Mouse (Mus musculus) spleen, embryonic (tissue): ENCODE data around the gene Cbarp.

ENCODE experiments used
- CTCF ChIA-PET: fragments of 350-600 bp; sonication (Branson Sonifier 250); formaldehyde crosslinking; loops from one replicate; lab custom pipeline; 2022; lab: Charles Lee

Cbarp gene

DNA sequence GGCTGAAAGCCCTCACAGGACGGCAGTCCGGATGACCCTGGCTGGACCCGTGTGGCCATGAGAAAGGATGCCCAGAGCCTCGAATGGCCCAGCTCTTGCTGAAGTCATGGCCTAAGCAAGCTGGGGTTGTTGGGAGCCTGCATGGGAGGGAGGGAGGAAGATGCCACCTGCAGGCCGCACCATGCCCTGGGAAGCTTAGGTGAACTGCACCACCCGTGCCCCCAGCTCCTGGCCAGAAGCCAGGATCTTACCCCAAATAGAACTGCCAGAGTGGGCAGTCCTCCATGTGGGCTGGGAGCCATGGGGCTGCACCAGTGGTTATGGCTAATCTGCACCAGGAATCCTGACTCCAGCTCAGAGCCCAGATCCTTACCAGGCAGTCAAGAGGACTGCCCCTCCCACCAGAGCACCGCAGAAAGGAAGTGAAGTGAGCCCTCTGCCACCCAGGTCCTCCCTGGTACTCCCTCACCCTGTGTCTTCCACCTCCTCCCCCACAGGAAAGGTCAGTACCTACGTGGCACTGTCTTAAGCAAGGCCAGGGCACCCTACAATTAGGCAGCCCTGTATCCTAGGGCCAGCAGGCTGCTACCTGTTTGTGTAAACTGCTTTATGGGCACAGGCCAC, 7.3 kb downstream of the Cbarp start:
- CTCF ChIA-PET, result no interaction called here

- CTCF ChIA-PET, result no interaction called here
These were observed 8.7 kb downstream of the Cbarp start for GRCm38 (mm10) chr10:80131952-80132350.

DNA sequence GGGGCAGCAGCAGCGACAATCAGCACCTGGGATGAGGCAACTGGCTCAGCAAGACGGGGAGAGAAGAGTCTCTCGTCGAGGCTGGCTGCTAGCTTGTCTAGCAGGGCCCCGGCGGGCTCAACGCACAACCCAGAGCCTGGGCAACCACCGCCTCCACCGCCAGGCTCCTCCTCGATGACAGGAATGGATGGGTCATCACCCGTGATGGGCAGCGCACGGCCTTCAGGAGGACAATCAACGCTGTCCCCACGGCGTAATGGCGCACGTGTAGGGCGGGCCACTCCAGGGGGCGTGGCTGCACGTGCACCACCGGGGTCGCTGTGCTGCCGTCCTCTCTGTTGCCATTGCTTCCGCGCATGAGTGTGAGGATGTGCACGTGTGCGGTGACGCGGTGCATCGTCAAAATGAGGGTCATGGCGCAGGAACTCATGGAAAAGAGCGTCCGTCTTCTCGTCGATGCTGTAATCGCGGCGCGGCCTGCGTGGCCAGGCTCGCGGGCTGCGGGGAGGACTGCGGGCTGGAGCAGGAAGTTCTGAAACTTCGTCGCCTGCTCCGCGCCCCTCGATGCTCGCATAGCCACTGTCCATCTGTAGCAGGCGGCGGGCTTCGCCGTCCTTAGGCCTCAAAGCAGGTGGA, 9.2 kb downstream of the Cbarp start:
- CTCF ChIA-PET, result no interaction called here

DNA sequence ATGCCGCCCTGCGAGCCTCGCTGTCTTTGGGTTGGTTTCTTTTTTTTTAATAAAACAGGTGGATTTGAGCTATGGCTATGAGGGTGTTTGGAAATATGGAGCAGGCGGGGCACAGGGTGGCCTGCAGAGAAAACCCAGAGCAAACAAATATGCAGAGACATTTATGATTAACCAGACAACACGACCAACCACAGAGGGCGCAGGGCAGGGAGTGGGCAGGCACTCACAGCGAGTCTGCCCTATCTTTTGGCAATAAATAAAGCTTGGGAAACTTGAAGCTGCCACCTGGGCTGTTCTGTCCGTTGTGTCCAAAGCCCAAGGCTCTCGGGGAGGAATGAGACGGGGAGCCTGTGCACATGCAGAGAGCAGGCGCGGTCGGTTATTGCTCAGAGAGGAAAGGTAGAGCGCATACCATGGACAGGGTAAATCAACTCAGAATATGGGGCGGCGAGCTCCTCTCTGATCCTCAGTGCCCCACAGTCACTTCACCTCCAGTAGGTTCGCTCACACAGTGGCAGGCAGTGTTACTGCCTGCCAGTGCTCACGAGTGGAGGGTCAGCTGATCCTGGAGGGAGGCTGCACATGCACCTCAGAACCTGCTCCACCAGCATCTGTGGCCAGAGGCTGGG, 10.1 kb downstream of the Cbarp start:
- CTCF ChIA-PET, result no interaction called here

- CTCF ChIA-PET, result no interaction called here
These were observed 10.8 kb downstream of the Cbarp start for GRCm38 (mm10) chr10:80129846-80130245.

GRCm38 (mm10) chr10:80127920-80128319, 12.7 kb downstream of the Cbarp start:
- CTCF ChIA-PET, result no interaction called here

DNA sequence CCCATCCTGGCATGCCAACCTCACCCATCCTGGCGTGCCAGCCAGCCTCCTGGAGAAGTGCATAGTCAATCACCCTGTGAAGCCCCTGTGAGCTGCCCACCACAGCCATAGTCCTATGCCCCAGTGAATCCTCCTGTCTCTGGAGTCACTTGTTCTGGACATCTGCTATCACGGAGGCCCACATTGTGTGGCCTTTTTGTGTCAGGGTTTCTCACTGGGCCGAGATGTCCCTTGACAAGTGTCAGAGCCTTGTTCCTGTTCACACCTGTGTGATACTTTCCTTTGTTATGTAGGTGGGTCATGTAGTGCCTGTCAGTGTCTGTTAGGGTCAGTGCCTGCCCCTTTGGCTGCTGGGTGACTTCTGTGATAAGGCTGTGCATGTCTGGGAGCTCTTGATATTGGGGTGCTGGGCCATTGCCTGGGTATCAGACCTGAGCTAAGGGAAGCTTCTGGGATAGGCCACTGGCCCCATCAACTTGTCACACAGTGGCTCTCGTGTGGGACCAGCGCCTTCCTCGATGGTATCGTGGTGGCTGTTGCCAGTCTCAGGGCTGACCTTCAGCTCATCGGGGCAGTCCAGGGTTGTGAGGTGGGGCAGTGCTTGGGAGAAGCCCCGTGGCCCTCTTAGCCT, 16.6 kb downstream of the Cbarp start:
- CTCF ChIA-PET, result no interaction called here

GRCm38 (mm10) chr10:80121639-80122038, 19.0 kb downstream of the Cbarp start:
- CTCF ChIA-PET, result no interaction called here

- CTCF ChIA-PET, result no interaction called here
These were observed 20.5 kb downstream of the Cbarp start for GRCm38 (mm10) chr10:80120146-80120545.

DNA sequence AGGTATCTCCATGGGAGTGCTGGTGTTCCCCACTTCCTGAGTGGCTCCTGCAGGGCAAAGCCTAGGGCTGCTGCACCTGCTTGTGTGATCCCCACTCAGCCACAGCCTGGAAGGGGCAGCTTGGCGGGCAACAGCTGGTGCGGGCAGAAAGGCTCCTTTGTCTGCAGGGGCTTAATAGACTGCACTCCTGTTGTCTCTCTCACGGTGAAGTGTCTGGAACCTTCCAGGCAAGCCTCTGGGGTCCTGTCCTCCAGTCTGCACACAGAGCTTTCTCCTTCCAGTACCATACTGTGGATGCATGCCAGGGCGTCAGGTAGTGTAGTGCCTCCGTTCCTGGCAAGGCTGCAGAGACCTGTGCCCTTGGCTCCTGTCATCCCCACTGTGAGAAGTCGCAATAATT, 22.1 kb downstream of the Cbarp start:
- CTCF ChIA-PET, result no interaction called here

- CTCF ChIA-PET, result interaction anchor here (0.6 to 1.0 kb wide), 2 partner anchors 12 to 23 kb away, joined by 3 to 4 read pairs; no protein-coding TSS in a partner anchor
These were observed 22.9 kb downstream of the Cbarp start for GRCm38 (mm10) chr10:80117736-80118135.

DNA sequence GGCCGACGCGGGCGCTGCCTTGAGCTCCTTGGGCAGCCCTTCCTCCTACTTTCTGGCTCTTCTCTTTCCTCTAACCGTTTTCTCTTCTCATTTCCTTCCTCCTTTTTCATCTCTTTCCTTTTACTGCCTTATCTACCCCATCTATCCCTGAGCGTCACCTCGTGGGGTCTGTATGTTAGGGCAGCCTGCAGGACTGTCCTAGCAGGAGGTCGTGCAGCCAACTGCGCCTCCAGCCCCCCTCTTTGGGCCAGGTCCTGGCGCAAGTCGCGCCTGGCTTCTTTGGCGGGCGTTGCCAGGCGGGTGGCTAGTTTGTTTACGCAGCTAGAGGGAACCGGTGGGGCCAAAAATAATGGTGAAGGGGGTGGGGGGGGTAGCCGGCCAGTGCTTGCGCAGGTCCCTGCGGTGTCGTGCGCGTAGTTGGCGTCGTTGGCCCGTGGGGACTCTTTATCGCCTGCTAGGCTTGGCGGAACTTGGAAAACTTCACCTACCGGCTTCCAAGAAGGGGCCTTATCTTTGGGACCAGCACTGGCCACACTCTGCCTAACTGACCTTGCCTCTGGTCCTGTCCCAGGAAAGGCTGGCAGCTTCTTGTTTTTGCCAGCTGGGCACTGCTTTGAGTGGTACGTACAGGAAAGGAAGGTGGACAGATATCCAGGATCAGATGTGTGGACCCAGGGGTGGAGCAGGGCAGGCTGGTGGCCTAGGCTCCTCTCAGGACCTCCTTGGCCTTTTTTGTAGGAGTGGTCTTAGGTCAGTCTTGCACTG, 23.5 kb downstream of the Cbarp start:
- CTCF ChIA-PET, result interaction anchor here (0.6 to 1.0 kb wide), 2 partner anchors 11 to 22 kb away, joined by 3 to 4 read pairs; no protein-coding TSS in a partner anchor

DNA sequence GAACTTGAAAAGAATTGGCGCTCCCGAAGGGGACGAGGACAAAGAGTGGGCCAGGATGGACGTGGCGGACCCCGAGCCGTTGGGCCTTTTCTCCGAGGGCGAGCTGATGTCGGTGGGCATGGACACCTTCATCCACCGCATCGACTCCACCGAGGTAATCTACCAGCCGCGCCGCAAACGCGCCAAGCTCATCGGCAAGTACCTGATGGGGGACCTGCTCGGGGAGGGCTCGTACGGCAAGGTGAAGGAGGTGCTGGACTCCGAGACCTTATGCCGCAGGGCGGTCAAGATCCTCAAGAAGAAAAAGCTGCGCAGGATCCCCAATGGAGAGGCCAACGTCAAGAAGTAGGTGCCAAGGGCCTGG, 24.1 kb downstream of the Cbarp start:
- CTCF ChIA-PET, result no interaction called here

DNA sequence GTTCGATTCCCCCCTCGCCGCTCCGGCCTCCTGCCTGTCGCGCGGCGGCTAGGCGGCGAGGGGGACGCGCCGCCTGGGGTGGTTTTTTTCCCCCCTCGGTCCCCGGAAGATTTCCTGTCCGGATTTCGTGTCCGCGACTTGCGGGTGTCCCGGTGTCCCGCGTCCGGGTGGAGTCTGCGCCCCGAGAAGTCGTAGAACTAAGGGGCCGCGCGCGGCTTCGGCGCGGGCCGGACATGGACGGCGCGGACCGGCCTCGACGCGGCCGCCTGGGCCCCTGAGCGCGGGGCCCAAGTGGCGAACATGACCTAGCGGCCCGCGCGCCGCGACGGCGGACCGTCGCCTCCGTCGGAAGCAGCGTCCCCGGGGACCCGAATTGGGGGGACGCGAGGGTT, 24.7 kb downstream of the Cbarp start:
- CTCF ChIA-PET, result interaction anchor here (0.8 to 1.4 kb wide), 2 partner anchors 25 to 298 kb away, joined by 3 to 6 read pairs; partner anchors contain the start of gene Cbarp

DNA sequence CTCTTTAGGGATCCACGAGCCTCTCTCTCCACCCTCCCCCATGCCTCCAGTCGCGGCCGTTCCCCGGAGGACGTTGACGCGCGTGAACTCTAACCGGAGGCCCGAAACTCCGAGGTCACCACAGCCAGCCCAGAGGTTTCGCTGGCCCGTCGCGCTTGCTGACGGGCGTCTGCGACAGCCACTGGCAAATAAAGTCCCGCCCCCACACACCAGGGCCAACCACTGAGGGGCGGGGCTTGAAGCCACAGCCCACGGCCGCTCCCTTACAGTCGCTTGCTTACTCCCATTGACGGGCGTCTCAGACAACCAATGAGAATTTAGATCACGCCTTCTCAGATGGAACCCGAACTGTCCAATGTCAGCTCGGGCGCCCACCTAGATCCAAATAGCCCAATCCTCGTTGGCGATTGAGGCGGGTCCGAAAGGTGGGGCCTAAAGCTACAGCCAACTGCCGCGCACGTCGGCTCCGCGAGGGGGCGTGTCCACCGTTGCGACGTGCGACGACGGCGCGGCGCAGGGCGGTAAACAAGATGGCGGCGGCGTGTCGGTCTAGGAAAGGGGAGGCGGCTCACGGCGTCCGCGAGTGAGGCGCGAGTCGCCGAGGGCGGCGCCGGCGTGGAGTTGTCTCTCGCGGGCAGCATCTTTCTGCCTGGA, 25.2 kb downstream of the Cbarp start, which contains the start of gene Stk11:
Gene Stk11 (plus strand): TSS at position 514 of the 654 bp plus-strand sequence.
- CTCF ChIA-PET, result interaction anchor here (0.8 to 1.4 kb wide), 3 partner anchors 26 to 297 kb away, joined by 3 to 6 read pairs (median 3); partner anchors contain the start of gene Cbarp

DNA sequence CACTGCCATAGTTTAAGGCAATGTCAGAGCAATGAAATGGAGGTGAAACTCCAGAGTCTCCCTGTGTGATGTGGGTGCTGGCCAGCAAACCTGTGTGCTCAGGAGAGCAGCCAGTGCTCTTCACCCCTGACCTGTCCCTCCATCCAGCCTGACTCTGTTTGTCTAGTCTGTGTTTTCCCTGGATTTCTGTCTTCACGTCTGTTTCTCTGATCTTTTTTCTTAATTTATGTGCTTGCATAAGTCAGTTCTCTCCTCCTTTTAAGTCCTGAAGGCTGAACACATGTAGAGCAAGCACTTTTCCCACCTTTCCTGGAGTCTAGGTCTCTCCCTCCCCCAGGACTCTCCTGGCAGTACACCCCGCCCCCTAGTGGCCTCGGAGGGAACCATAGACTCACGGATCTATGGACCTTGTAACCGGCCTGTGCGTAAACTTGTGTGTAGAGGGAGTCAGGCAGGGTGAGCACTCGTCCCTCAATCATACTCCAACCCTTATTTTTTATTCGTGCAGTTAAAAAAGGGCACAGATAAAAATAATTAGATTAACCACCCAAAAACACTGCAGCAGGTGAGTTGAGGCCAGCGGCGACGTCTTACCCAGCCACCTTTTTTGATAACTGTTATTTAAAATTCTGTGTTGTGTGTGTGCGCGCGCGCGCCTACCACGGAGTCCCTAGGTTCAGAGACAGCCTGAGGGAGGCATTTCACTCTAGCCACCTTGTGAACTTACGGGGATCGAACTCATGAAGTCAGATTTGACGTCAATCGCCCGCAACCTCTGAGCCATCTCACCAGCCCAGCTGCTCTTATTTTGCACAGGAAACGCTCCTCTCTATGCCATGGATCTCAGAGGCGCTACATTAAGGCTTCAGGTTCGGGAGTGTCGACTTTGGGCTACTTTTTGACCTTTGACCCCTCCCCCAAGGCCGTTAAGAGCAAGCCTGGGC, 26.0 kb downstream of the Cbarp start:
- CTCF ChIA-PET, result interaction anchor here (0.7 to 1.4 kb wide), 4 partner anchors 26 to 296 kb away, joined by 3 to 6 read pairs (median 4); partner anchors contain the start of gene Cbarp

- CTCF ChIA-PET, result no interaction called here
These were observed 33.0 kb downstream of the Cbarp start for GRCm38 (mm10) chr10:80107678-80108077.

- CTCF ChIA-PET, result interaction anchor here (0.6 to 1.7 kb wide), 4 partner anchors 12 to 1289 kb away, joined by 3 to 24 read pairs (median 5); no protein-coding TSS in a partner anchor
These were observed 34.7 kb downstream of the Cbarp start for GRCm38 (mm10) chr10:80105926-80106325.

- CTCF ChIA-PET, result interaction anchor here (1.7 kb wide), 1 partner anchor 33 kb away, joined by 5 read pairs; no protein-coding TSS in a partner anchor
These were observed 35.2 kb downstream of the Cbarp start, which contains the start of gene Sbno2 for GRCm38 (mm10) chr10:80105460-80105859. Gene Sbno2 (minus strand): TSS chr10:80105571.
